Mouse (Mus musculus) erythroblast, adult 5-6 weeks (primary cell): ENCODE measurements around the gene Iffo2. TPM values are rescaled to one million over a fixed set of nuclear protein-coding genes. Genes with fewer than 3 reads are reported as not detected.

Experiments used
- ATAC-seq: replicated peaks from 2 replicates; pipeline ENCODE4 v1.8.0; 2016; ENCODE audit warnings: moderate number of reproducible peaks, mild to moderate bottlenecking, moderate TSS enrichment, inconsistent platforms; ENCODE audit not compliant: poor library complexity, low FRiP score, severe bottlenecking
- total RNA-seq, 2 experiments: library from RNA; stranded (forward) in 1 of 2; stranded (reverse) in 1 of 2; fragments of 150-400 nt in 1 of 2; fragments of 200-764, 138-1000 nt in 1 of 2; gene quantifications; 2 replicates each; pipeline versions ENCODE4 v1.2.3 to v1.2.4; 2015 to 2017; ENCODE audit warnings: low replicate concordance in 2 of 2

The Iffo2 gene
- total RNA-seq, 2 experiments from 2014 or later, result 1.9 TPM; not detected in 1

DNA sequence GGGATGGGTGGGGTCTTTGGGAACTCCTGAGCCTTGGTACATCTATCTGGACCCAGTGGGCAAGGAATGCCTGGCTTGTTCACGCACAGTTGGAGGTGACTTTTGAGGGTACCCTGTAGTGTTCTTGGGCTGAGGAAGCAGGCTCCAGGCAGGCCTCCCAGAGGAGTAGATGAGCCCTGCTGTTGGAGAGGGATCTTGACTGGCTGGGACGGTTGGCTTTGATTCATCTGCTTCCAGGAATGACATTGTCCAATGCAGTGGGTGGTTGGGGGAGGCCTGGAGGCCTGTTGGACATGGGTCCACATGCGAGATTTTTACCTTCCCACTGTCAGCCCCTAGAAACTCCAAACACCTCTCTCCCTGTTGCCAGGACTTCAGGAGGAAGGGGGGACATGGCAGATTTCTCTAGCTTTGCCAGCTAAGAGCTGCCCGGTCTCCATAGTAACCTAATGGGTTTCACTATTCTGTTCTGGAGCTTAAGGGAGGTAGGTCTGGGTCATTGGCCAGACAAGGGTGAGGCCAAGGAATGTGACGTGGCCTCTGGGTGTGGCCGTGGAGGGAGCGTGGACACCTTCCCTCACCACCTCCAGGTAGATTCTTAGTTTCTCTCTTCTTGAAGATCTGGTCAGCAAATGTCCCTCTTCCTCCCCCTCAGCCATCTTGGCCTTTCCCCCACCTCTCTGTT, 101.4 kb downstream of the Iffo2 start:
- ATAC-seq, result no peak

GRCm38 (mm10) chr4:139632254-139632580, 101.9 kb downstream of the Iffo2 start:
- ATAC-seq, result no peak

- ATAC-seq, result 0 out of 2 replicates have a peak, but pooled peaks have one; percentile 48
Observed at GRCm38 (mm10) chr4:139636373-139636772, 106.0 kb downstream of the Iffo2 start.

DNA sequence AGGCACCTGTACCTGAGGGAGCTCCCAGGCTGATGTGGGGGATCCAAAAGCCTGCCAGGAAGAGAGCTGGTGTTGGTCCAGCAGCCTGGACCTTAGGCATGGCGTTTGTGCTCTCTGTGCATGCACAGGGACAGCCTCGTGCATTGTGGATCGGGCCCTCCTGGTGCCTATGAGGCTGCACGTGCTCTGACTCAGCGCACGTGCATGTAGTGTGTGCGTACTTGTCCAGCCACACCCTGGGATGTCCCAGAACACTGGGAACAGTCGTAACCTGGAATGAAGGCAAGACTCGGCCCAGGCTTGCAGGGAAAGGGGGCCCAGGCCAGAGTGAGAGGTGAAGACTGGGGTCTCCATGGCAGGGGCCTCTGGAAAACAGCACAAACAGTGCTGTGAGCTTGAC, 107.5 kb downstream of the Iffo2 start:
- no peak for ATAC-seq

- ATAC-seq, result no peak
Observed at GRCm38 (mm10) chr4:139638356-139638755, 108.0 kb downstream of the Iffo2 start.

DNA sequence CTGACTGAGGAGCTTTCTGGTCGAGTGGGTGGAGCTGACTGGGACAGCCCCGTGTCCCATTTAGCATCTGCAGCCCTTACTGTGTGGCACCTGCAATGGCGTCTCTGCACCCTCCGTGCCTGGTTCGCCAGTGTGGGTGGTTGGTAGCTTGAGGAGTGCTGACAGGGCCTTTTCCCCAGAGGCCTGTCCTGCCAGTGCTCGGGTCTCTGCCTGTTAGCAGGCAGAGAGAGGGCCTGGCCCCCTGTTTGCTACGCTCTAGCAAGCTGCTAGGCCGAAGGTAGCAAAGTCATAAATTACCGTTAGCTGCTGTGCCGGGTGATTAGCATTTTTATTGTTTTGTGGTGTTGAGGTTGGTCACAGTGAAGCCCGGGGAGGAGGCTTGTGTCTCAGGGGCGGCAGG, 109.5 kb downstream of the Iffo2 start:
- ATAC-seq, result no peak

- ATAC-seq, result no peak
Observed at GRCm38 (mm10) chr4:139640333-139640732, 110.0 kb downstream of the Iffo2 start.

GRCm38 (mm10) chr4:139640775-139641174, 110.4 kb downstream of the Iffo2 start:
- no peak for ATAC-seq

GRCm38 (mm10) chr4:139641829-139642425, 111.6 kb downstream of the Iffo2 start:
- ATAC-seq, result no peak

DNA sequence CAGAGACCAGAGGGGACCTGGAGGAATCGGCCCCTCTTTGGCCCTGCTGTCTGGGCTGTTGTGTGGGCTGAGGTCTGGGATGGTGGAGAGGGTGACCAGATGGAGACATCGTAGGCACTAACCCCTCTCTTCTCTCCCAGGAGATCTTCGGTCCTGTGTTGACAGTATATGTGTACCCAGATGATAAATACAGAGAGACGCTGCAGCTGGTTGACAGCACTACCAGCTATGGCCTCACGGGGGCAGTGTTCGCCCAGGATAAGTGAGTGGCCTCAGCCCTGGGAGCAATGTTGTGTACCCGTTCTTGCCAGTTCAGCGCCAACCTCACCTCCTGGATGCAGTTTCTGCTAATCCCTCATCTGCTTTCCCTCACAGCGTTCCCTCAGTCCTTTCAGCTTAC, 113.6 kb downstream of the Iffo2 start:
- ATAC-seq, result peak; percentile 72

DNA sequence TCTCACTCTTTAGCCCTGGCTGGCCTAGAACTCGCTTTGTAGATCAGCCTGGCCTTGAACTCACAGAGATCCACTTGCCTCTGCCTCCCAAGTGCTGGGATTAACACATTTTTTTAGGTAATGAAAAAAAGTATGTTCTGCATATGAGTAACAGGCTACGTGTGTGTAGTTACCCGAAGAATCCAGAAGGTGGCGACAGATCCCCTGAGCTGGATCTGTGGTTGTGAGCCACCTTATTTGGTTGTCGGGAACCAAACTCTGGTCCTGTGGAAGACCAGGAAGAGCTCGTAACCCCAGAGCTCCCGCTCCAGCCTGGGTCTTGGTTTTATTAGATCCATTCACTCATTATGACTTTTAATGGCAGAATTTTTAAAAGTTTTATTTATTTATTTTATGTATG, 116.6 kb downstream of the Iffo2 start:
- ATAC-seq, result no peak

DNA sequence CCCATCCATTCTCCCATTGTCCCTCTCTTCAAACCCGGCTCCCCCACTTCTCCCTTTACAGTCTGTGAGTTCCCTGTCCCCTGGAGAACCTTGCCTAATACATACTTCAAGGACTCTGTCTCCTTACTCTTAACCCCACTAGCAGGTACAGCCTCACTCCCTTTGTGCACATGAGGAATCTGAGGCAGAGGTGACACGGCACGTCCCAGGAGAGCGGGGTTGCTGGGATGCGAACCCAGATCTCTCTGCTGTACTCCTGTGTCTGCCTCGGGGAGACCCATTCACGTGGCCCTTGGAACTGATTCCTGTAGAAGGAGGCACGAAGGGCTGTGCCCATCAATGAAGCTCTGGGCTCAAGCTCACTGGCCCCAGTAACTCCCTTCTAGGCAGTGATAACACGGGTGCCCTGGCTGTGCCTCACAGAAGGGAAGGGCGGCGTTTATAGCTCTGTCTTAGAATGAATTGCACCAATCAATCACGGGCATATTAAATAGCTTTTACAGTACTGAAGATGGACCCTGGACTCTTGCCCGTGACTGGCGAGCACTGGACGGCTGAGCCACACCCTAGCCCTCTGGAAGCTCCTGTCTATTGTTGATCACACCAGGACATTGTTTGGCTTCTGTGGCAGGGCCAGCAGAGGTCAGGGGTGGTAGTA, 119.9 kb downstream of the Iffo2 start:
- no peak for ATAC-seq

GRCm38 (mm10) chr4:139650907-139651306, 120.6 kb downstream of the Iffo2 start:
- ATAC-seq, result no peak

GRCm38 (mm10) chr4:139653238-139653637, 122.9 kb downstream of the Iffo2 start, which contains the start of gene Tas1r2:
TSS of gene Tas1r2 (plus strand) at chr4:139653538.
- no peak for ATAC-seq

GRCm38 (mm10) chr4:139661897-139662296, 131.5 kb downstream of the Iffo2 start:
- ATAC-seq, result no peak

DNA sequence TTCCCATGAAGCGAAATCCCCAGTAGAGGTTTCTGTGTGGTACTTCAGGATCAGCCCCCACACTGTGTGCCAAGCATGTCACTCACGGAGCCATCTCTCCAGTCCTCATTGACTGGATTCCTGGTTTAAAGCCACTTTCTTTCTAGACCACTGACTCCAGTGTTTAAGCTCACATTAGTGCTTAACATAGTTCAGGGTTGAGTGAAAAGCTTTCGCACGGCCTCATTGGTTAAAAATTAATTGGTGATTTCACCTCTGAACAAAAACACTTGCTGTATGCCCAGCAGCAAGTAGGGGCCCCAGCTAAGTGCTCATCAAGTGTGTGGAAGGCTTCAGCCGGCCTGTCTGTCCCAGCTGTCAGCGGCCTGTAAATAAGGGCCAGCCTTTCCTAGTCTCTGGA, 137.3 kb downstream of the Iffo2 start:
- ATAC-seq, result no peak

- ATAC-seq, result peak; percentile 85
Observed at GRCm38 (mm10) chr4:139669847-139670246, 139.5 kb downstream of the Iffo2 start.
